Mouse (Mus musculus) cerebellum, postnatal 25 days (tissue): ENCODE measurements around the gene Sun1.

Experiments
- DNase-seq, 2 experiments: peaks; one replicate each; pipeline ENCODE4 v3.0.0; 2021; ENCODE audit warnings: mixed read lengths in 2 of 2

Sun1 gene

GRCm38 (mm10) chr5:139199995-139200769, at the start of gene Sun1:
Gene Sun1, plus strand, starts transcription at chr5:139200637.
- DNase-seq, result peak; percentile 99

GRCm38 (mm10) chr5:139160899-139161298, 39.5 kb upstream of the Sun1 start:
- no peak for DNase-seq

GRCm38 (mm10) chr5:139161632-139162031, 38.8 kb upstream of the Sun1 start:
- DNase-seq, result no peak

- DNase-seq, result no peak
Observed at GRCm38 (mm10) chr5:139166781-139167361, 33.6 kb upstream of the Sun1 start.

GRCm38 (mm10) chr5:139167548-139167947, 32.9 kb upstream of the Sun1 start:
- DNase-seq, result no peak

- DNase-seq, result no peak
Observed at GRCm38 (mm10) chr5:139171929-139172328, 28.5 kb upstream of the Sun1 start.

- no peak for DNase-seq
Observed at GRCm38 (mm10) chr5:139174141-139174540, 26.3 kb upstream of the Sun1 start.

GRCm38 (mm10) chr5:139174556-139175547, 25.6 kb upstream of the Sun1 start:
- DNase-seq, result peak; percentile 31 to 58

- peak; percentile 88 to 93 for DNase-seq
Observed at GRCm38 (mm10) chr5:139178895-139179631, 21.4 kb upstream of the Sun1 start.

GRCm38 (mm10) chr5:139183131-139183530, 17.3 kb upstream of the Sun1 start:
- DNase-seq, result peak in 1 of 2 experiments; percentile 27

GRCm38 (mm10) chr5:139183601-139184000, 16.8 kb upstream of the Sun1 start:
- DNase-seq, result peak; percentile 55 to 71

GRCm38 (mm10) chr5:139184897-139185296, 15.5 kb upstream of the Sun1 start:
- no peak for DNase-seq

GRCm38 (mm10) chr5:139189726-139190125, 10.7 kb upstream of the Sun1 start:
- DNase-seq, result no peak

GRCm38 (mm10) chr5:139190958-139191357, 9.5 kb upstream of the Sun1 start:
- DNase-seq, result no peak

GRCm38 (mm10) chr5:139198779-139199178, 1.7 kb upstream of the Sun1 start:
- DNase-seq, result no peak

- no peak for DNase-seq
Observed at GRCm38 (mm10) chr5:139199636-139199994, 822 bp upstream of the Sun1 start.

- DNase-seq, result no peak
Observed at GRCm38 (mm10) chr5:139200770-139201569, 533 bp downstream of the Sun1 start.

GRCm38 (mm10) chr5:139202127-139202526, 1.7 kb downstream of the Sun1 start:
- no peak for DNase-seq

- no peak for DNase-seq
Observed at GRCm38 (mm10) chr5:139203312-139203711, 2.9 kb downstream of the Sun1 start.

- DNase-seq, result no peak
Observed at GRCm38 (mm10) chr5:139206081-139206480, 5.6 kb downstream of the Sun1 start.

- no peak for DNase-seq
Observed at GRCm38 (mm10) chr5:139206525-139206924, 6.1 kb downstream of the Sun1 start.

GRCm38 (mm10) chr5:139208183-139208582, 7.7 kb downstream of the Sun1 start:
- DNase-seq, result no peak
